Comparison of ENCODE assay signal across 9 mouse cellular contexts in the genomic region with DNA sequence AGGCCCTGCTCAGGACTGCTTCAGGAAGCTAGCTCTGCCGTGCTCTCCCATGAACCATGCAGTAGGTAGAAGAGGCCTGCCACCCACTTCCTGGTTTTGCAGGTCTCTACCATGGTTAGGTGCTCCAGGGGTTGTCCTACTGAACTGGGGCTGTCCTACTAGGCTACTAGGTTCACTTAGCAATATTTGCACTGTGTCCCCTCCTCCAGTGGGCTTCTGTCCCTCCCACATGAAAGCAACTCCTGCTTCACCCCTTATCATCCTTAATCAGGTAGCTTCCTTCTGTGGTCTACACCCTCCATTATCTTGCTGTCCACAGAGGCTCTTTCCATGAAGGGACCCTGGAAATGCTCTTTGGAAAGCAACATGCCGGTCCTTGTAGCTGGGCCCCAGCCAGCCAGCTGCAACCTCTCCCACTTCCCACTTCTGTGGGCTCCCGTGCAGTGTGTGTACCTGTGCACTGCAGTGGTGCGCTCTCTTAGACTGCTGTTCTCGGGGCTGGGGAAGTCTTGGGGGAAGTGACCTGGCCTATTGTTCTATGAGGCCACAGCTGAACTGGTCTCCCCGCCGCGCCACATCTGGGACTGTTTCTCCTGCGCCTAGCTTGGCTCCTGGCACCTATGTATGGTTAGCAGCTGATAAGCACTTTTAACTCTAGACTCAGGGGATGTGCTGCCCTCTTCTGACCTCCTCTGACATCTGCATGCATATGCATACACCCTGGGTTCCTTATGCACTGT. TPM values are rescaled to one million over a fixed set of nuclear protein-coding genes. Genes with fewer than 3 reads are reported as not detected.
A peak's percentile ranks its signal among the peaks of the same experiment; 100 is the strongest.
DNase-seq lines count a peak whose midpoint lies in the region; ATAC-seq and TF ChIP-seq lines count a peak whose summit lies in the region.
"Had no signal": no experiment of that assay in that cellular context is flagged by ENCODE, and none has a peak within 500 bp of the region (broad histone marks: within the 10 kb centered on the region; RNA-seq: fewer than 3 reads in every experiment).

No protein-coding gene starts in this region.

- ATAC-seq in liver, embryonic 16.5 days (ENCODE audit: low read depth), result peak; percentile 83

- TF ChIP-seq CTCF in thymus, adult 2 months (IDR thresholded peaks at IDR 0.05; ENCODE audit: borderline replicate concordance, control insufficient read depth, extremely low read depth, insufficient read depth, low read length, poor library complexity), result no peak

- H3K4me2 ChIP-seq in liver, embryonic 16.5 days (ENCODE audit: low read depth, low read length), result peak overlapping the region; percentile 59
- H3K4me2 ChIP-seq: heart, embryonic 15.5 days had no signal

- no peak; the same call in 1 of the 2 replicates for TF ChIP-seq POLR2A in thymus, adult 2 months (IDR thresholded peaks at IDR 0.05; ENCODE audit: control insufficient read depth, extremely low read depth, insufficient read depth, low read length, poor library complexity)

- WGBS in liver, embryonic 16.5 days (ENCODE audit: insufficient replicate concordance), result 15% methylated on average over 9 of the region's 9 CpGs
- WGBS in thymus, adult 2 months, result 10% methylated on average over 9 of the region's 9 CpGs

- peaks cover 72% of the 10 kb centered on the region for H3K4me1 ChIP-seq in erythroblast, embryonic 14.5 days (ENCODE audit: control insufficient read depth)
- peaks cover 51% of the 10 kb centered on the region for H3K4me1 ChIP-seq in liver, embryonic 16.5 days (ENCODE audit: control insufficient read depth, low read depth, low read length)
- peaks cover 39% of the 10 kb centered on the region for H3K4me1 ChIP-seq in thymus, adult 2 months (replicated peaks; ENCODE audit: control insufficient read depth, insufficient read depth, low read length)

- peak; percentile 49 for DNase-seq in 3T3-L1 (ENCODE audit: low read depth, low spot score)
- peak; percentile 47 to 59 for DNase-seq in CD8-positive naive resting alpha-beta T cell, adult 2 months (ENCODE audit: low read depth in 2 of 2, low spot score in 2 of 2)
- peak; percentile 73 for DNase-seq in thymus, adult 2 months
- no peak for DNase-seq in cerebellum, adult 11-12 months
- no peak for DNase-seq in left cerebral cortex, adult 8-10 months (ENCODE audit: low spot score in 2 of 2)
- no peak for DNase-seq in frontal cortex, adult 2 months (ENCODE audit: extremely low spot score in 1 of 2, low spot score in 1 of 2)

- H3K4me3 ChIP-seq in erythroblast, embryonic 14.5 days (replicated peaks), result peak overlapping the region; percentile 58
- H3K4me3 ChIP-seq in liver, embryonic 16.5 days (ENCODE audit: low read depth, low read length), result peak overlapping the region; percentile 35; the same call in 1 of the 2 replicates
- peak overlapping the region; percentile 27 for H3K4me3 ChIP-seq in thymus, adult 2 months (ENCODE audit: control insufficient read depth, insufficient read depth, low read length)
- H3K4me3 ChIP-seq: heart, embryonic 15.5 days had no signal

- no peaks in the 10 kb centered on the region for H3K36me3 ChIP-seq in erythroblast, embryonic 14.5 days (ENCODE audit: control insufficient read depth)
- no peaks in the 10 kb centered on the region for H3K36me3 ChIP-seq in liver, embryonic 16.5 days (ENCODE audit: control insufficient read depth, insufficient read depth)
- no peaks in the 10 kb centered on the region for H3K36me3 ChIP-seq in thymus, adult 2 months (ENCODE audit: control insufficient read depth, insufficient read depth, low read length)
- H3K36me3 ChIP-seq: heart, embryonic 15.5 days had no signal

- H3K27me3 ChIP-seq in erythroblast, embryonic 14.5 days (ENCODE audit: control insufficient read depth), result peaks cover 10% of the 10 kb centered on the region; the same call in 1 of the 2 replicates
- H3K27me3 ChIP-seq in liver, embryonic 16.5 days (ENCODE audit: control insufficient read depth, insufficient read depth, low read depth, low read length), result no peaks in the 10 kb centered on the region; the same call in 1 of the 2 replicates
- no peaks in the 10 kb centered on the region for H3K27me3 ChIP-seq in thymus, adult 2 months (ENCODE audit: control insufficient read depth, insufficient read depth, low read length)
- H3K27me3 ChIP-seq: heart, embryonic 15.5 days had no signal

- no peaks in the 10 kb centered on the region for H3K9me3 ChIP-seq in erythroblast, embryonic 14.5 days (ENCODE audit: control insufficient read depth, low read length)
- H3K9me3 ChIP-seq in liver, embryonic 16.5 days (replicated peaks; ENCODE audit: control insufficient read depth, low read length), result no peaks in the 10 kb centered on the region
- H3K9me3 ChIP-seq: heart, embryonic 15.5 days had no signal

- H3K9ac ChIP-seq in liver, embryonic 16.5 days (ENCODE audit: low read depth, low read length), result peak overlapping the region; percentile 49
- H3K9ac ChIP-seq: heart, embryonic 15.5 days had no signal

- peak overlapping the region; percentile 81 for H3K27ac ChIP-seq in liver, embryonic 16.5 days (ENCODE audit: low read length)
- peak overlapping the region; percentile 69 for H3K27ac ChIP-seq in thymus, adult 2 months (ENCODE audit: control insufficient read depth, insufficient read depth, low read length)
- H3K27ac ChIP-seq: heart, embryonic 15.5 days had no signal

RNA-seq across cellular contexts. Expression of a gene that starts 29.5 kb away (rescaled TPM):
- 3.0 and 3.3 TPM in 2 replicates for polyA plus RNA-seq in erythroblast, embryonic 14.5 days (2012)
- 6.6 and 8.2 TPM in 2 replicates for polyA plus RNA-seq in liver, embryonic 16.5 days (2015; fragmentation: Nextera tagmentation; extraction: Ambion mirVana)
- 37.8 and 48.3 TPM in 2 replicates for polyA plus RNA-seq in thymus, adult 2 months (2012; rRNA removed)
- total RNA-seq in left cerebral cortex, adult 8-10 months (2022), result 10 to 100 TPM; 44.9 to 46.7 (median 46.1) TPM
- 25.0 and 25.2 TPM in 2 replicates for polyA plus RNA-seq in frontal cortex, adult 2 months (2012; rRNA removed)

Comparison
In these comparisons a context has a peak if more than half of its experiments do, and no peak if none do; other contexts are left out.
1. DNase-seq: peak in 3T3-L1 (single experiment), CD8-positive naive resting alpha-beta T cell, adult 2 months (2 of 2) and thymus, adult 2 months (single experiment); none in cerebellum, adult 11-12 months (single experiment), left cerebral cortex, adult 8-10 months (0 of 2) and frontal cortex, adult 2 months (0 of 2).
2. Peak in every context shown above with its lines, with median percentiles within 50 percentile points of each other: H3K4me3 ChIP-seq.